Mouse (Mus musculus): ENCODE measurements at regions not wholly inside any gene's neighbourhood (a gene's known extent, or its start where the extent isn't known, plus 50 kb on each side); places are given as distances from the start of the nearest gene placed in this dataset.

DNA sequence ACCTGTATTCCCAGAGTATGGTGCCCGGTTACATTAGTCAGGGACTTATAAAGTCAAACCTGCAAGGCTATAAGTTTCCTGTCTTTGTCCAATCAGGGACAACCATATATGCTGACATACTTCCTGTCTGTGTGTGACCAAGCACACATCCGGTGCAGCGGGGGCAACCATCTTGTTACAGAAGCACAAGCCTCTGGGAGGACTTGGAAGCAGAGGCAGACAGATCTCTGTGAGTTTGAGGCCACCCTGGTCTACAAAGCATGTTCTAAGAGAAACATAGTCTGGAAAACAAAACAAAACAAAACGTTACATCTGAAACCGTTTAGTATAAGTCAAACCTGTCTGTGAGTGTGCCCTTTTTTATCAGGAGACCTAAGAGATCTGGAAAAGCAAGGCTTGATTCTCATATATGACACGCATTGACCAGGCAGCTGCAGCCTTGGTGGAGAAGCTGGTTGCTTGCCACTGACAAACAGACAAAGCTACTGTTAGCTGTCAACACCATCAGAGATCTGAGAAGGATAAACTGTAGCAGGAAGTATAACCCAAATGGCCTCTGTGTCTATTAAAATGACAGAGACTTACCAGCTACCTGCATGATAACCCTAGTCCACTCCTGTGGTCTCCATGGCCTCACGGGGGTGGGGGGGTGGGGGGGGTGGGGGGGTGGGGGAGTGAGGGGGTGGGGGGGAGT, 72.6 kb upstream of the Bmp2k start:
- H3K4me3 ChIP-seq (ENCODE audit: low read depth, low read length) = no peak overlapping the region; the same call in 1 of the 2 replicates
- DNase-seq (ENCODE audit: low spot score) (no peak), ATAC-seq (ENCODE audit: extremely low read depth, insufficient number of reproducible peaks, low FRiP score, poor library complexity, severe bottlenecking) (no peak)
- TF ChIP-seq GATA2 (IDR thresholded peaks at IDR 0.05; ENCODE audit: borderline replicate concordance, low read depth, low read length) (no peak), TAL1 (conservative IDR thresholded peaks at IDR 0.05; ENCODE audit: low read depth, low read length) (no peak)
- no peaks in the 10 kb centered on the region for H3K27me3 ChIP-seq (ENCODE audit: insufficient read depth, low read length)
- peaks cover 72% of the 10 kb centered on the region for H3K4me1 ChIP-seq (ENCODE audit: insufficient read depth, low read depth, low read length)
- no peaks in the 10 kb centered on the region for H3K9me3 ChIP-seq (replicated peaks)
- H3K36me3 ChIP-seq (replicated peaks) = peaks cover 26% of the 10 kb centered on the region

DNA sequence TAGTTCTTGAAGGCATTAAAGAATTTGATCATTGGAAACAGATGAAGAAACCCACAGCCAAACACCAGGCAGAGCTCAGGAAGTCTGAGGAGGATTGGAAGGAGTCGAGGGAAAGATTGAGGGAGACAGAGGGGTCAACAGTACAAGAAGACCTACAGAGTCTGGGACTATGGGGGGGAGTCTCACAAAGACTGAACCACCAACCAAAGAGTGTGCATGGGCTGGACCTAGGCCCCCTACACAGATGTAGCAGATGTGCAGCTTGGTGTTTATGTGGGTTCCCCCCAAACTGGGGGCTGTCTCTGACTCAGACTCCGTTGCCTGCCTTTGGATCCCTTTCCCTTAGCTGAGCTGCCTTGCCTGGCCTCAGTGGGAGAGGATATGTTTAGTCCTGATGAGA, 71.5 kb upstream of the Bmp2k start:
- H3K4me1 ChIP-seq (ENCODE audit: insufficient read depth, low read depth, low read length) = peaks cover 70% of the 10 kb centered on the region

DNA sequence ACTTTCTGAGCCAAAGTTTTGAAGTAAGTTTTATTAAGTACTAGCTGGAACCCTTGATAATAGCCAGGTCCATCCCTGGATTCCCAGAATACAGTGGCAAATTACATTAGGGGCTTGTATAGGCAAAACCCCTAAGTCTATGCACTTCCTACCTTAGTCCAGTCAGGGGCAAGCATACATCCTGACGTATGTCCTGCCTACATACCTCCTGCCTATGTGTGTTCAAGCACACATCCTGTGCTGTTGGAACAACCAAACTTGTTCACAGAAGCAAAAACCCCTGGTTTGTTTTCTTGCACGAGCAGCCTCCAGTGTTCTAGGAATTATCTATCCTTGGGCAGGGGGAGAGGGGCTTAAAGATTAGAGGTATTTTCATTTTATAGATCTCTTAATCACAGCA, 66.4 kb upstream of the Bmp2k start:
- no peak overlapping the region for H3K4me3 ChIP-seq (ENCODE audit: low read depth, low read length)
- TF ChIP-seq CTCF (IDR thresholded peaks at IDR 0.05; ENCODE audit: low read depth, low read length) (no peak), POLR2AphosphoS5 (IDR thresholded peaks at IDR 0.05; ENCODE audit: insufficient replicate concordance, low read depth, low read length) (no peak), GATA1 (IDR thresholded peaks at IDR 0.05; ENCODE audit: borderline replicate concordance, low read length) (no peak), TAL1 (conservative IDR thresholded peaks at IDR 0.05; ENCODE audit: low read depth, low read length) (no peak), GATA2 (IDR thresholded peaks at IDR 0.05; ENCODE audit: borderline replicate concordance, low read depth, low read length) (no peak)
- H3K9me3 ChIP-seq (replicated peaks) = no peaks in the 10 kb centered on the region
- H3K4me1 ChIP-seq (ENCODE audit: insufficient read depth, low read depth, low read length) = peaks cover 60% of the 10 kb centered on the region
- peaks cover 25% of the 10 kb centered on the region for H3K36me3 ChIP-seq (replicated peaks)
- no peaks in the 10 kb centered on the region for H3K27me3 ChIP-seq (ENCODE audit: insufficient read depth, low read length)
- ATAC-seq (ENCODE audit: extremely low read depth, insufficient number of reproducible peaks, low FRiP score, poor library complexity, severe bottlenecking) (no peak), DNase-seq (ENCODE audit: low spot score) (no peak)

More for the DNA sequence above, 71.5 kb upstream of the Bmp2k start:
- ATAC-seq (ENCODE audit: extremely low read depth, insufficient number of reproducible peaks, low FRiP score, poor library complexity, severe bottlenecking) (no peak), DNase-seq (ENCODE audit: low spot score) (no peak)
- Histone ChIP-seq H3K36me3 (replicated peaks) (peaks cover 31% of the 10 kb centered on the region), H3K9me3 (replicated peaks) (no peaks in the 10 kb centered on the region), H3K4me3 (ENCODE audit: low read depth, low read length) (no peak overlapping the region), H3K27me3 (ENCODE audit: insufficient read depth, low read length) (no peaks in the 10 kb centered on the region)
- TF ChIP-seq GATA2 (IDR thresholded peaks at IDR 0.05; ENCODE audit: borderline replicate concordance, low read depth, low read length) (no peak), CTCF (IDR thresholded peaks at IDR 0.05; ENCODE audit: low read depth, low read length) (no peak), GATA1 (IDR thresholded peaks at IDR 0.05; ENCODE audit: borderline replicate concordance, low read length) (no peak), POLR2AphosphoS5 (IDR thresholded peaks at IDR 0.05; ENCODE audit: insufficient replicate concordance, low read depth, low read length) (no peak), TAL1 (conservative IDR thresholded peaks at IDR 0.05; ENCODE audit: low read depth, low read length) (no peak)

DNA sequence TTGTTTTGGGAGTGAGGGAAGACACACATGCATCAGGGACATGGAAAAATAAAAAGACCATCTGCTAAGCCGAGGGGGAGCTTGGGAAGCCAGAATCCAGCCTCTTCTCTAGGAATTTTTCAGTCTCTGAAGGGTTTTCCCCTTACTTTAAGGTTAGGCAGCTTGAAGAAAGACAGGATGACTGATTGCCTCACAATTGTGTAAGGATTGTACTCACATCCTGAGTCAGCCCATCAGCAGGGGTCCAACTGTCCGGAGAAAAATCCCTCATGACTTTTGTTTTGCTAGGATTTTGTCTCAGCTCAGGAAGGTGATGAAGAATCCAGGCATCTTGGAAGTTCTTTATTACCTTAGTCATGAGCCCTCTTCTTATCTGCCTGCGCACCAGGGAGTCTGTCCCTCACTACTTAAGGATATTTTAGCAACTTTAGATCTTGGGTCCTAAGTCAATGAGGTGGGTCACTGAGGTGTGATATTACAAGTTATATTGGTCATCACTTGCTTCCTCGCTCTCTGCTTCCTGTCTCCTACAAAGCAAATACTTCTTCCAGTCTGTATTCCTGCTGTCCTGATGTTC, 65.8 kb upstream of the Bmp2k start:
- no peak for ATAC-seq (ENCODE audit: extremely low read depth, insufficient number of reproducible peaks, low FRiP score, poor library complexity, severe bottlenecking)
- no peaks in the 10 kb centered on the region for H3K27me3 ChIP-seq (ENCODE audit: insufficient read depth, low read length)
- H3K4me3 ChIP-seq (ENCODE audit: low read depth, low read length) = no peak overlapping the region
- DNase-seq (ENCODE audit: low spot score) = no peak
- H3K4me1 ChIP-seq (ENCODE audit: insufficient read depth, low read depth, low read length) = peaks cover 63% of the 10 kb centered on the region
- TF ChIP-seq CTCF (IDR thresholded peaks at IDR 0.05; ENCODE audit: low read depth, low read length) (no peak), GATA1 (IDR thresholded peaks at IDR 0.05; ENCODE audit: borderline replicate concordance, low read length) (no peak), GATA2 (IDR thresholded peaks at IDR 0.05; ENCODE audit: borderline replicate concordance, low read depth, low read length) (no peak), TAL1 (conservative IDR thresholded peaks at IDR 0.05; ENCODE audit: low read depth, low read length) (no peak), POLR2AphosphoS5 (IDR thresholded peaks at IDR 0.05; ENCODE audit: insufficient replicate concordance, low read depth, low read length) (no peak)
- H3K36me3 ChIP-seq (replicated peaks) = peaks cover 23% of the 10 kb centered on the region
- H3K9me3 ChIP-seq (replicated peaks) = no peaks in the 10 kb centered on the region

DNA sequence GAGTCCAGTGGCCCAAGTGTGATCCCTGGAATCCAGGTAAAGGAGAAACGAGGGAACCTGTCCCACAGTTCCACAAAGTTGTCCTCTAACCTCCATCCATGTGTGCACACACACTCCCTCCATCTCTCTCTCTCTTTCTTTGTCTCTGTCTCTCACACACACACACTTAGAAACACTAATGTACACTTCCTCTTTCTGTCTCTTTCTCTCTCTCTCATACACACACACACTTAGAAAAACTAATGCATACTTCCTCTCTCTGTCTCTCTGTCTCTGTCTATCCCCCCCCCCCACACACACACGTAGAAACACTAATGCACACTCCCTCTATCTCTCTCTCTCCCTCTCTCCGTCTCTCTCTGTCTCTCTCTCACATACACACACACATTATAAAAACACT, 61.2 kb upstream of the Bmp2k start:
- peaks cover 83% of the 10 kb centered on the region for H3K4me1 ChIP-seq (ENCODE audit: insufficient read depth, low read depth, low read length)
- TF ChIP-seq TAL1 (conservative IDR thresholded peaks at IDR 0.05; ENCODE audit: low read depth, low read length) (no peak), GATA1 (IDR thresholded peaks at IDR 0.05; ENCODE audit: borderline replicate concordance, low read length) (no peak)
- H3K36me3 ChIP-seq (replicated peaks) = peaks cover 6% of the 10 kb centered on the region
- no peak for DNase-seq (ENCODE audit: low spot score)
- H3K9me3 ChIP-seq (replicated peaks) = no peaks in the 10 kb centered on the region
- no peak for ATAC-seq (ENCODE audit: extremely low read depth, insufficient number of reproducible peaks, low FRiP score, poor library complexity, severe bottlenecking)
- no peaks in the 10 kb centered on the region for H3K27me3 ChIP-seq (ENCODE audit: insufficient read depth, low read length)
- no peak overlapping the region; the same call in 1 of the 2 replicates for H3K4me3 ChIP-seq (ENCODE audit: low read depth, low read length)

DNA sequence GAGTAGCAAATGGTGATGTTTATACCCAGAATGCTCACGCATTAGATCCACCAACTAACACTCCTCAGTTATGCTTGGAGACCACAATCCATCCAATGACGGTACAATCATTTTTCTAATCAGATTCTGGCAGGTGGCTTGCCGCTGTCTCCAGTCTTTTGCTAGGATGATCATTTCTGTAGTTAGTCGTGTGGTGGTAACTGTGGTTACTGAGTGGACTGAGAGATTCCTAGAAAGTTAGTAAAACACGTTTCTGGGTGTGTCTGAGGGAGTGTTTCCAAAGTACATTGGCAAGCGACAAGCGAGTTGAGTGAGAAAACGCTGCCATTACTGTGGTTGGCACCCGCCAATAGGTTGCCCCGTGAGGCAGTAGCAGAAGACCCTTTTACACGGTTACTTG, 58.8 kb upstream of the Bmp2k start:
- Histone ChIP-seq H3K36me3 (replicated peaks) (peaks cover 6% of the 10 kb centered on the region), H3K4me1 (ENCODE audit: insufficient read depth, low read depth, low read length) (peaks cover 73% of the 10 kb centered on the region), H3K9me3 (replicated peaks) (no peaks in the 10 kb centered on the region), H3K4me3 (ENCODE audit: low read depth, low read length) (peak overlapping the region; percentile 52; the same call in 1 of the 2 replicates), H3K27me3 (ENCODE audit: insufficient read depth, low read length) (no peaks in the 10 kb centered on the region)
- peak; percentile 59 for TF ChIP-seq TAL1 (conservative IDR thresholded peaks at IDR 0.05; ENCODE audit: low read depth, low read length)
- TF ChIP-seq POLR2AphosphoS5 (IDR thresholded peaks at IDR 0.05; ENCODE audit: insufficient replicate concordance, low read depth, low read length) = no peak
- DNase-seq (ENCODE audit: low spot score) (peak; percentile 24), ATAC-seq (ENCODE audit: extremely low read depth, insufficient number of reproducible peaks, low FRiP score, poor library complexity, severe bottlenecking) (peak; percentile 71)

Data from G1E (cell line).